Mouse (Mus musculus): ENCODE measurements at regions not wholly inside any gene's neighbourhood (a gene's known extent, or its start where the extent isn't known, plus 50 kb on each side); places are given as distances from the start of the nearest gene placed in this dataset.

- CTCF ChIA-PET: no interaction called here
These were observed 65.4 kb downstream of the Vegfa start for GRCm38 (mm10) chr17:45966736-45967135.

DNA sequence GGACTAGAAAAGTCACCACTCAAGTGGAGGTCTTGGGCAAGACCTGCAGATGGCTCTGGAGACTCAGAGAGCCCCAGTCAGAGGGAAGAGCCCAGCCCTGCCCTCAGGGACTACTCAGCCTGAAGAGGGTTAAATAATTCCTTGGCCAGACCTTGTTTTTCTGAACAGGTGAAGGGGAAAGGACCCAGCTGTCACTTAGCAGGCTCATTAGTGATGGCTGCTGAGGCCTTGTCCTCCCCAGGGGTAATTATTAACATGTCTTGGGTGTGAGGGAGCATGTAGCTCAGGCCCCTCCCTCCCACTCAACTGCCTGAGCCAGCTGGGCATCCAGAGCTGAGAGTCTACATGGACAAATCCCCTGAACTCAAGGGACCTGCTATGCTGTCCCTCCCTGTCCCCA, 68.1 kb downstream of the Vegfa start:
- CTCF ChIA-PET: no interaction called here

GRCm38 (mm10) chr17:45963332-45963731, 68.8 kb downstream of the Vegfa start:
- CTCF ChIA-PET: no interaction called here

DNA sequence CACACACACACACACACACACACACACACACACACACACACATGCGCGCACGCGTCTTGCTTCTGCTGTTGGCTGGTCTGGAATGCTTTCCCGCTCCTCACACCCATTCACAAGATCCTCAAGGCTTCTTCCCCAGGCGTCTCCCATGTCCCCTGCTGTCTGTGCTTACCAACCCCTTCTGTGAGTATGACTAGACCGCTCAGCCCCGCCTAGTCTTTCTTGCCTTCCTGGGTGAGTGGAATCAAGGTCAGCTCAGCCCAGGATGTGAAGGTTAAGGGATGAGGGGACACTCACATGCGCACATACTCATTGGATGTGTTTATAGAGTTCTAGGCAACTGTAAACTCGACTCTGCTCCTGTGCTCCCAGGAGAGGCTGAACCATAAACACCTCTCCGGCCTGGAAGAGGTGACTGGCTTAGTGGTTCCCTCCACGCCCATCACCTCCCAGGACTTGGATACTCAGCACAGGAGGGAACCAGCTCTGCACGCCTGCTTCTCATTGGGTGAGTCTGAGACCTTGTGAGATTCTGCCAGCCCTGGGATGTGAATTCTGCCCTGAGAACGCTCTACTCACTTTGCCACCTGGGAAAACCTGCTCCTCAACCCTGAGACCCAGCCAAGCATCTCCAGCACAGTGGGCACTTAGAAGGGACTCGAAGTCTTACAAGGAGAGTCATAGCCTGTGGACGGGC, 70.4 kb downstream of the Vegfa start:
- CTCF ChIA-PET: no interaction called here

DNA sequence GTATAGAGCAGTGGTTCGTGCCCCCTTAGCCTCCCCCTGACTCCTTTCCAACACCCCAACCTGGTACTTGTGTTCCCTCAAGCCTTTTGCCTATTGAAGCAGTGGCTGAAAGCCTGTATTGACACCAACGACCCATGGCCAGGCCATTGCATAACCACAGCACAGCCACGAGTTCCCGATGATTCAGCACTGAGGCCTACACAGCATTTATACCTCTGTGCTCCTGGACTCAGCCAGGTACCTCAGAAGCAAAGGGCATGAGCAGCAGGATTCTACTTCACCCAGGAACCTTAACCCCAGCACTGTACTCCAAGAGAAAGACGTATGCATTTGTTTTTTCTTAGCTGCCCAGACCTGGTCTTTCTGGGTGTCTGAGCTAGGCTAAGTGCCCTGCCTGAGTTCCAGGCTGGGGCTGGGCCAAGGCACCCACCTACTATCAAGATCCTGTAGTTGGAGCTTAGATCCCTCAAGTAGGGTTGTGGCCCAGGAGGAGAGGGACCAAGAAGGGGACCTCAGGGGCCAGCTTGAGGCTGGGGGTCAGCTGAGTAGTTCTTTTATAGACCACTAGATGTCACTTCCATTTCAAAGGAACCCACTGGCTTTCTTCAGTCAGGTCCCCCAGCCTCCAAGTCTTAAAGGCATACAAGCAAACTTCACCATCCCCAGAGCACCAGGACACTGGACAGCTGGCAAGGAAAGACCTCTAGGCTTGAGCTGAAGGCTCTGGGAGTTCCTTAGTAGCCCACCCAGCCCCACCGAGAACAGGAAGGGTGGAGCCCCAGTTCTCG, 73.9 kb downstream of the Vegfa start:
- CTCF ChIA-PET: no interaction called here

DNA sequence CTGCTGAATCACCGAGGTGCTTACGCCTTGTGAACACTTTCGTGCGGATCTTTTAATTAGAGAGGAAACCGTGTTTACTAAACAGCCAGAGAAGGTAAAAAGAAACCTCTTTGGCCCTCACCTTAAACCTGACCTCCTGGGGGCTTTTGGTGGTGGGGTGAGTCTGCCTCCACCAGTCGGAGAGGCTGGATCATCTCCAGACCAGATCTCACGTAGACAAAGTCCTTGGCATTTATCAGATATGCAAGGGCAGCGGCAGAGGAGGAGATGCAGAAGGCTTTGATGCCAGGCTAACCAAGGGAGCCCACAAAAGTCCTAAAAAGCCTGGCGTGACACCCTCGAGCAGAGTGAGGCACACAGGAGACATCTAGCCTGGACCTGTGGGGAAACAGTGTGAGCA, 76.7 kb downstream of the Vegfa start:
- CTCF ChIA-PET: no interaction called here

DNA sequence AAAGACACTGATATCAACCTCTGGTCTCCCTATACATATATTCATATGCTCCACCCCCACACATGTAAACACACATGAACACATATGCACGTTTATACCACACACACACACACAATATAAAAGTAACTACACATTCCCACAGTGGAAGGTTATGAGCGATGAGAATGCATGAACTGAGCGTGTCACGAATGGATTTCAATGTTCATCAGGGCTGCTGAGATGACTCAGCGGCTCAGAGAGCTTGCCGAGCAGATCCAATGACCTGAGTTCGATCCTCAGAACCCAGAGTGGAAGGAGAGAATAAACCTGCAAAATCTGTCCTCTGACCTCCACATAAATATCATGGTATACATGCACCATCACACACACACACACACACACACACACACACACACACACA, 77.3 kb downstream of the Vegfa start:
- CTCF ChIA-PET: no interaction called here

DNA sequence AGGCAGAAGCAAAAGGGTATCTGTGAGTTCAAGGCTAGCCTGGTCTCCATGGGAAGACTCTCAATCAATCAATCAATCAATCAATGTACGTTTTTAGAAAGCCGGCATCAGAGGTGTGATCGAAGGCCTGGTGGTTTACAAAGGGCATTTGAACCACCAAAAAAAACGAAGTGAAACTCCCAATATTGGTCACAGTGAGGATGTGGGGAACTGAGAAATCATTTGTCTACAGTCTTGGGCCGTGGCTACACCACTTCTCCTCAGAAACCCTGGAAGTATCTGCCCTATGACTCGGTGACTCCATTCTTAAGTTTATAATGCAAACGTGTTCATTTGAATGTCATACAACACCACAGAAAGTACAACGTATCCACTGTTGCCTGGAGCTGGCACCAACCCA, 78.6 kb downstream of the Vegfa start:
- CTCF ChIA-PET: interaction anchor here (0.6 kb wide), 1 partner anchor 909 kb away, joined by 9 read pairs; no protein-coding TSS in a partner anchor

- CTCF ChIA-PET: no interaction called here
These were observed 81.5 kb downstream of the Vegfa start for GRCm38 (mm10) chr17:45950533-45951164.

- CTCF ChIA-PET: no interaction called here
These were observed 83.0 kb downstream of the Vegfa start for GRCm38 (mm10) chr17:45949141-45949540.

DNA sequence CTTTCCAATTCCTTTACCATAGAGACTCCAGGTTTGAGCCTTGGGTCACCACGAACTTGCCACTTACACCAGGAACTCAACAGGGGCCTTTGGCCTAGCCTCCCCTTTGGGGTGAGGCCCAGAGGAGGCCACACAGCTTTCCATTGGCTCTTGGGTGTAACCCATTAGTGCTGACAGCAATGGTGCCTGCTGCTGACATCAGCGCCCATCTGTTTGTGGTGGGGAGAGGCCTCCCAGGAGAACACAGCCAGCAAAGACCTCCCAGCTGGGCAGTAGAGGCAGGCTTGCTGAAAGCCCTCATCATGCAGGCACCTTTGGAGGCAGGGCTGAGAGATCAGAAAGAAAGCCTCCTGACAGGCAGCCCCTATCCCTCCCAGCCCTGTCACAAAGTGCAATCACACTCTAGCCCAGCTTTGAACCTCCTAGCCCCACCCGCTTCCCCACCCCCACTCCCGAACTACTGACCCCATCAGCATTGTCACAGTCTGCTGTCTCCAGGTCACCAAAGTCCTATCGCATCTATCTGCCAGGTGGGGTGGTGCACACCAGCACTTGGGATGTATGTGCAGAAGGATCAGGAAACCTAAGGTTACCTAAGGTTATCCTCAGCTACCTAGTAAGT, 83.7 kb downstream of the Vegfa start:
- CTCF ChIA-PET: no interaction called here

DNA sequence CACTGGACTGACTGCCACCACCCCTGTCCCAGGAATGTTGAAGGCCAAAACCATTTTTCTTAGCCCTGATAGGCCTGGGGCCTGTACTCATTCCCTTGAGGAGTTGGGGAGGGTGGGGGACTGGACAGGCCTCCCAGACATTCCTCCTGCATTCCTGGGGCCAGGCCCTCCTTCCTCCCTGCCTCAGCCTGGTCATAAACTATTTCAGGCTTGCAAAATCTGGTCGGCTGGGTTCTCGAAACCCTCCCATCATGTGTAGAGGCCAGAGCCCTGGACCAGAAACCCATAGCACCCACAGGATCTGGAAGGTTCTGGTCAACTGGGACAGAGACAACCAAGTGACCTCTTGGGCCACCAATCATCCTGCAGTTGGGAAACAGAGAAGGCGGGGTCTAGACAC, 87.2 kb downstream of the Vegfa start:
- CTCF ChIA-PET: no interaction called here

- CTCF ChIA-PET: no interaction called here
These were observed 88.9 kb downstream of the Vegfa start for GRCm38 (mm10) chr17:45943244-45943643.

GRCm38 (mm10) chr17:45941890-45942375, 90.2 kb downstream of the Vegfa start:
- CTCF ChIA-PET: no interaction called here

GRCm38 (mm10) chr17:45940121-45940813, 91.9 kb downstream of the Vegfa start:
- CTCF ChIA-PET: no interaction called here

GRCm38 (mm10) chr17:45938284-45938683, 93.9 kb downstream of the Vegfa start:
- CTCF ChIA-PET: no interaction called here

GRCm38 (mm10) chr17:45936577-45936976, 95.6 kb downstream of the Vegfa start:
- CTCF ChIA-PET: no interaction called here

GRCm38 (mm10) chr17:45935291-45935690, 96.9 kb downstream of the Vegfa start:
- CTCF ChIA-PET: no interaction called here

GRCm38 (mm10) chr17:45934002-45934401, 98.2 kb downstream of the Vegfa start:
- CTCF ChIA-PET: no interaction called here

DNA sequence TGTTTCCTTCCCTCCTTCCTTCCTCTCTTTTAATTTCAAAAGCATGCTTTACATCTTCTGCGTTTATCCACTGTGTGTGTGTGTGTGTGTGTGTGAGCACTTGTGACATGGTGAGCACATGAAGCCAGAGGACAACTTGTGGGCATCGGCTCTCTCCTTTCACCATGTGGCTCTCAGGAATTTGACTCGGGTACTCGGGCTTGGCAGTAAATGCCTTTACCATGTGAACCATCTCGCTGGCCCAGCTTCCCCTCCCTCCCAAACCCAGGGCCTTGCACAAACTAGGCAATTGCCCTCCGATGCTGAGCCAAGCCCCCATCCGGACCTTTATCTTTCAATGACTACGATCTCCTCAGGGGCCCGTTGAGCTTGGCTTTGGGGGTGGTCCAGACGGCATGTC, 99.1 kb downstream of the Vegfa start:
- CTCF ChIA-PET: interaction anchor here (0.6 kb wide), 1 partner anchor 82 kb away, joined by 3 read pairs; no protein-coding TSS in a partner anchor

DNA sequence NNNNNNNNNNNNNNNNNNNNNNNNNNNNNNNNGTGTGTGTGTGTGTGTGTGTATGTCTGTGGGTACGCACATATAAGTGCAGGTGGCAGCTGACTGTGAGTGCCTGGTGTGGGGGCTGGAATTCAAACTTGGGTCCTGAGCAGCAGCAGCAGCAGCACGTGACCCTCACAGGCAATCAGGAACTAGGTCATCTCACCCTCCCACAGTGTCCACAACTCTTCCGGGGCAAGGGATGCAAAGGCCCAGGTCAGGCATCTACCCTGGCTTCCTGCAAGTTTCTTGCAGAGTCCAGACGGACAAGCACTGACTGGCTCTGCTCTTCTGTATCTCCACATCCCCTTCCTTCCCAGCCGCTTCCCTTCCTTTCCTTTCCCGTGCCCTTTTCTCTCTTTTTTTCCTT, 99.6 kb downstream of the Vegfa start:
- CTCF ChIA-PET: no interaction called here

DNA sequence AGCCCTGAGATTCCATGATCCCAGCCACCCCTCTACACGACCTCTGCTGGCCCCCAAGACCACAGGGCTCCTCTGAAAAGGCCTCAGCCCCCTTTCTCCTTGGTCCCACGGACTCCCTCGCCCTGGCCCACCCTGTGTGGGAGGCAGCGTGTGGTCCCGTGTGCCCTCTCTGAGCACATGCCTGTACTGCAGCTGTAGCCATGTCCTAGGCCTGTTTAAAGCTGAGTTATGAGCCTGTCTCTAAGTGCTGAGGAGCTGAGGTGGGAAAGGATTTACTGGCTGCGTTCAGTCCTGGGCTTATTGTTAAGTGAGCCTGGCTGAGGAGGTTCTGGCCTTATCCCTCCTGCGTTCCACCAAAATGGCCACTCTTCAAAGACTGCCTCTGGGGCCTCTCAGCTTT, 102.6 kb downstream of the Vegfa start:
- CTCF ChIA-PET: no interaction called here
